Mouse (Mus musculus): Measurements from ENCODE around the gene Zfp385b. TPM values are rescaled to one million over a fixed set of nuclear protein-coding genes. Genes with fewer than 3 reads are reported as not detected.
A peak's percentile ranks its signal among the peaks of the same experiment; 100 is the strongest.

The Zfp385b gene
- polyA plus RNA-seq, 1 experiment: 8.8 TPM

- peak overlapping the region; percentile 42; the same call in 1 of the 2 replicates for H3K27ac ChIP-seq (ENCODE audit: control insufficient read depth, insufficient read depth, low read depth, low read length)
- no peak overlapping the region for H3K4me3 ChIP-seq (ENCODE audit: control insufficient read depth, low read depth, low read length)
- H3K27me3 ChIP-seq (ENCODE audit: control insufficient read depth, insufficient read depth, low read length): no peaks in the 10 kb centered on the region
- H3K4me1 ChIP-seq (ENCODE audit: control insufficient read depth, insufficient read depth, low read length): peaks cover 2% of the 10 kb centered on the region
- H3K36me3 ChIP-seq (ENCODE audit: control insufficient read depth, insufficient read depth, low read length): no peaks in the 10 kb centered on the region
- TF ChIP-seq POLR2A (IDR thresholded peaks at IDR 0.05; ENCODE audit: control insufficient read depth, low read depth, low read length) (no peak), CTCF (IDR thresholded peaks at IDR 0.05; ENCODE audit: control insufficient read depth, insufficient read depth, insufficient replicate concordance, low read depth, low read length) (no peak)
Measured at GRCm38 (mm10) chr2:77813029-77813428, 6.4 kb downstream of the Zfp385b start.

- Histone ChIP-seq H3K36me3 (ENCODE audit: control insufficient read depth, insufficient read depth, low read length) (no peaks in the 10 kb centered on the region), H3K27me3 (ENCODE audit: control insufficient read depth, insufficient read depth, low read length) (no peaks in the 10 kb centered on the region), H3K4me3 (ENCODE audit: control insufficient read depth, low read depth, low read length) (no peak overlapping the region), H3K27ac (ENCODE audit: control insufficient read depth, insufficient read depth, low read depth, low read length) (no peak overlapping the region), H3K4me1 (ENCODE audit: control insufficient read depth, insufficient read depth, low read length) (no peaks in the 10 kb centered on the region; the same call in 1 of the 2 replicates)
- TF ChIP-seq POLR2A (IDR thresholded peaks at IDR 0.05; ENCODE audit: control insufficient read depth, low read depth, low read length): no peak
- no peak for TF ChIP-seq CTCF (IDR thresholded peaks at IDR 0.05; ENCODE audit: control insufficient read depth, insufficient read depth, insufficient replicate concordance, low read depth, low read length)
Measured at GRCm38 (mm10) chr2:77810748-77811147, 8.7 kb downstream of the Zfp385b start.

GRCm38 (mm10) chr2:77804781-77805180, 14.7 kb downstream of the Zfp385b start:
- Histone ChIP-seq H3K4me1 (ENCODE audit: control insufficient read depth, insufficient read depth, low read length) (no peaks in the 10 kb centered on the region), H3K27ac (ENCODE audit: control insufficient read depth, insufficient read depth, low read depth, low read length) (no peak overlapping the region), H3K27me3 (ENCODE audit: control insufficient read depth, insufficient read depth, low read length) (no peaks in the 10 kb centered on the region), H3K4me3 (ENCODE audit: control insufficient read depth, low read depth, low read length) (no peak overlapping the region), H3K36me3 (ENCODE audit: control insufficient read depth, insufficient read depth, low read length) (no peaks in the 10 kb centered on the region)
- TF ChIP-seq CTCF (IDR thresholded peaks at IDR 0.05; ENCODE audit: control insufficient read depth, insufficient read depth, insufficient replicate concordance, low read depth, low read length): no peak
- TF ChIP-seq POLR2A (IDR thresholded peaks at IDR 0.05; ENCODE audit: control insufficient read depth, low read depth, low read length): no peak

- Histone ChIP-seq H3K4me1 (ENCODE audit: control insufficient read depth, insufficient read depth, low read length) (no peaks in the 10 kb centered on the region), H3K36me3 (ENCODE audit: control insufficient read depth, insufficient read depth, low read length) (no peaks in the 10 kb centered on the region), H3K4me3 (ENCODE audit: control insufficient read depth, low read depth, low read length) (no peak overlapping the region), H3K27ac (ENCODE audit: control insufficient read depth, insufficient read depth, low read depth, low read length) (no peak overlapping the region), H3K27me3 (ENCODE audit: control insufficient read depth, insufficient read depth, low read length) (no peaks in the 10 kb centered on the region)
- no peak for TF ChIP-seq CTCF (IDR thresholded peaks at IDR 0.05; ENCODE audit: control insufficient read depth, insufficient read depth, insufficient replicate concordance, low read depth, low read length)
- no peak for TF ChIP-seq POLR2A (IDR thresholded peaks at IDR 0.05; ENCODE audit: control insufficient read depth, low read depth, low read length)
Measured at GRCm38 (mm10) chr2:77802291-77802690, 17.1 kb downstream of the Zfp385b start.

- H3K4me1 ChIP-seq (ENCODE audit: control insufficient read depth, insufficient read depth, low read length): no peaks in the 10 kb centered on the region
- H3K27ac ChIP-seq (ENCODE audit: control insufficient read depth, insufficient read depth, low read depth, low read length): no peak overlapping the region
- no peak overlapping the region for H3K4me3 ChIP-seq (ENCODE audit: control insufficient read depth, low read depth, low read length)
- no peaks in the 10 kb centered on the region for H3K27me3 ChIP-seq (ENCODE audit: control insufficient read depth, insufficient read depth, low read length)
- no peak for TF ChIP-seq CTCF (IDR thresholded peaks at IDR 0.05; ENCODE audit: control insufficient read depth, insufficient read depth, insufficient replicate concordance, low read depth, low read length)
- H3K36me3 ChIP-seq (ENCODE audit: control insufficient read depth, insufficient read depth, low read length): no peaks in the 10 kb centered on the region
Measured at GRCm38 (mm10) chr2:77801430-77801829, 18.0 kb downstream of the Zfp385b start.

GRCm38 (mm10) chr2:77801009-77801408, 18.4 kb downstream of the Zfp385b start:
- no peak overlapping the region for H3K4me3 ChIP-seq (ENCODE audit: control insufficient read depth, low read depth, low read length)
- TF ChIP-seq POLR2A (IDR thresholded peaks at IDR 0.05; ENCODE audit: control insufficient read depth, low read depth, low read length) (no peak), CTCF (IDR thresholded peaks at IDR 0.05; ENCODE audit: control insufficient read depth, insufficient read depth, insufficient replicate concordance, low read depth, low read length) (no peak)
- no peaks in the 10 kb centered on the region for H3K36me3 ChIP-seq (ENCODE audit: control insufficient read depth, insufficient read depth, low read length)
- no peaks in the 10 kb centered on the region for H3K4me1 ChIP-seq (ENCODE audit: control insufficient read depth, insufficient read depth, low read length)
- H3K27ac ChIP-seq (ENCODE audit: control insufficient read depth, insufficient read depth, low read depth, low read length): no peak overlapping the region
- no peaks in the 10 kb centered on the region for H3K27me3 ChIP-seq (ENCODE audit: control insufficient read depth, insufficient read depth, low read length)

GRCm38 (mm10) chr2:77797233-77797632, 22.2 kb downstream of the Zfp385b start:
- TF ChIP-seq CTCF (IDR thresholded peaks at IDR 0.05; ENCODE audit: control insufficient read depth, insufficient read depth, insufficient replicate concordance, low read depth, low read length): no peak
- TF ChIP-seq POLR2A (IDR thresholded peaks at IDR 0.05; ENCODE audit: control insufficient read depth, low read depth, low read length): no peak
- H3K4me3 ChIP-seq (ENCODE audit: control insufficient read depth, low read depth, low read length): no peak overlapping the region
- no peaks in the 10 kb centered on the region for H3K27me3 ChIP-seq (ENCODE audit: control insufficient read depth, insufficient read depth, low read length)
- no peaks in the 10 kb centered on the region for H3K36me3 ChIP-seq (ENCODE audit: control insufficient read depth, insufficient read depth, low read length)
- 0 out of 2 replicates have a peak overlapping the region, but pooled peaks have one; percentile 52 for H3K27ac ChIP-seq (ENCODE audit: control insufficient read depth, insufficient read depth, low read depth, low read length)
- no peaks in the 10 kb centered on the region for H3K4me1 ChIP-seq (ENCODE audit: control insufficient read depth, insufficient read depth, low read length)
